Mouse (Mus musculus): ENCODE results near the gene Myo5c.

GRCm38 (mm10) chr9:75303033-75303432 is 71.2 kb downstream of the Myo5c start:
- TF ChIP-seq CTCF (IDR thresholded peaks at IDR 0.05; ENCODE audit: control insufficient read depth, insufficient read depth, low read length) (no peak), POLR2A (IDR thresholded peaks at IDR 0.05; ENCODE audit: borderline replicate concordance, control insufficient read depth, low read depth, low read length) (no peak)
